Mouse (Mus musculus) left cerebral cortex, postnatal 14 days (tissue): ENCODE measurements at regions not wholly inside any gene's neighbourhood (a gene's known extent, or its start where the extent isn't known, plus 50 kb on each side); places are given as distances from the start of the nearest gene placed in this dataset.

Experiments used
- DNase-seq, 2 experiments: peaks; one replicate each; pipeline ENCODE4 v3.0.0; 2021 to 2022; ENCODE audit warnings: low spot score in 2 of 2, mixed read lengths in 1 of 2
- intact Hi-C: fragments of 180-260 bp; cut with DNase I; formaldehyde crosslinking; loops from one replicate; pipeline ENCODE4 v1.15.1; 2025

GRCm38 (mm10) chr6:96028022-96028704, 84.8 kb upstream of the Fam19a1 start:
- no peak for DNase-seq
- intact Hi-C loops = no loop called here

GRCm38 (mm10) chr6:96043711-96044110, 69.2 kb upstream of the Fam19a1 start:
- intact Hi-C loops = no loop called here
- no peak for DNase-seq

- no peak for DNase-seq
- intact Hi-C loops = no loop called here
These were observed 59.5 kb upstream of the Fam19a1 start for GRCm38 (mm10) chr6:96053476-96053875.

- intact Hi-C loops = no loop called here
- no peak for DNase-seq
These were observed 55.9 kb upstream of the Fam19a1 start for GRCm38 (mm10) chr6:96057011-96057410.

GRCm38 (mm10) chr6:96057575-96058159, 55.3 kb upstream of the Fam19a1 start:
- intact Hi-C loops = no loop called here
- no peak for DNase-seq

GRCm38 (mm10) chr6:96061979-96062378, 51.0 kb upstream of the Fam19a1 start:
- intact Hi-C loops = no loop called here
- no peak for DNase-seq
